Mouse (Mus musculus) forebrain, postnatal 0 days (tissue): ENCODE results near the gene Dagla. TPM values are rescaled to one million over a fixed set of nuclear protein-coding genes. Genes with fewer than 3 reads are reported as not detected.

ENCODE experiments used
- ATAC-seq: fragments of 200-750 bp; cut with Nextera tagmentation; 2 replicates; pipeline ENCODE4 v1.8.0; 2017; ENCODE audit warnings: mild to moderate bottlenecking, moderate library complexity
- DNase-seq: peaks from one replicate; pipeline ENCODE4 v3.0.0-alpha.2; 2015
- H3K27ac ChIP-seq: fragments of 300-500 bp; sonication (generic); 2 replicates; pipeline ENCODE4 v1.5.1; 2014; ENCODE audit warnings: low read depth, mild to moderate bottlenecking, antibody characterized with exemption, low read length, moderate library complexity, mixed read lengths
- H3K27me3 ChIP-seq: fragments of 300-500 bp; sonication (generic); 2 replicates; pipeline ENCODE4 v1.6.1; 2014; ENCODE audit warnings: mild to moderate bottlenecking, low read length, mixed read lengths; ENCODE audit not compliant: insufficient read depth
- H3K36me3 ChIP-seq: fragments of 300-500 bp; sonication (generic); 2 replicates; pipeline ENCODE4 v1.6.1; 2014; ENCODE audit warnings: mild to moderate bottlenecking, moderate library complexity; ENCODE audit not compliant: insufficient read depth
- H3K4me1 ChIP-seq: fragments of 300-500 bp; sonication (generic); 2 replicates; pipeline ENCODE4 v1.6.1; 2014; ENCODE audit warnings: antibody characterized with exemption; ENCODE audit not compliant: insufficient read depth
- H3K4me2 ChIP-seq: fragments of 300-500 bp; sonication (generic); 2 replicates; pipeline ENCODE4 v1.6.1; 2014; ENCODE audit warnings: low read depth, mild to moderate bottlenecking, moderate library complexity
- H3K4me3 ChIP-seq: fragments of 300-500 bp; sonication (generic); 2 replicates; pipeline ENCODE4 v1.5.1; 2014; ENCODE audit warnings: low read depth, low read length, mixed read lengths
- H3K9ac ChIP-seq: fragments of 300-500 bp; sonication (generic); 2 replicates; pipeline ENCODE4 v1.6.1; 2014; ENCODE audit warnings: mild to moderate bottlenecking
- H3K9me3 ChIP-seq: fragments of 300-500 bp; sonication (generic); 2 replicates; pipeline ENCODE4 v1.6.1; 2016; ENCODE audit warnings: low read length
- CTCF ChIP-seq: sonication (generic); IDR thresholded peaks from 2 replicates; pipeline ENCODE4 v1.5.1; 2016; ENCODE audit warnings: antibody characterized with exemption, control low read depth, low read depth
- WGBS: fragments of 180-500 bp; shearing (Covaris S2); extraction: QIAGEN DNeasy Blood & Tissue Kit; methylation state at CpG from one replicate; pipeline ENCODE4 v1.1.7; 2014; 5-methylcytosine and 5-hydroxymethylcytosine counted together
- polyA plus RNA-seq: library from polyadenylated mRNA; unstranded; fragments of >200 nt; fragmentation: Nextera tagmentation; extraction: Ambion mirVana; gene quantifications from 2 replicates; pipeline ENCODE4 v1.2.1, GENCODE M21; 2015
- total RNA-seq: library from RNA; depleted of rRNA; stranded (reverse); fragments of >200 nt; gene quantifications from 2 replicates; pipeline ENCODE4 v1.2.3, GENCODE M21; 2014

Gene Dagla
- total and polyA plus RNA-seq, 2 experiments from 2014 or later = 11.2 to 21.8 TPM

- H3K9ac ChIP-seq = no peak overlapping the region
- 0 out of 2 replicates have a peak, but pooled peaks cover 4% of the 10 kb centered on the region for H3K36me3 ChIP-seq
- WGBS = 32% methylated on average over 5 of the region's 5 CpGs
- ATAC-seq = no peak
- DNase-seq = no peak
- no peaks in the 10 kb centered on the region for H3K9me3 ChIP-seq
- no peak overlapping the region for H3K27ac ChIP-seq
- H3K4me1 ChIP-seq = peaks cover 15% of the 10 kb centered on the region
- no peak overlapping the region for H3K4me3 ChIP-seq
- no peaks in the 10 kb centered on the region for H3K27me3 ChIP-seq
- no peak for TF ChIP-seq CTCF
- H3K4me2 ChIP-seq = no peak overlapping the region
These were observed 30.6 kb downstream of the Dagla start for GRCm38 (mm10) chr19:10274056-10274455.

DNA sequence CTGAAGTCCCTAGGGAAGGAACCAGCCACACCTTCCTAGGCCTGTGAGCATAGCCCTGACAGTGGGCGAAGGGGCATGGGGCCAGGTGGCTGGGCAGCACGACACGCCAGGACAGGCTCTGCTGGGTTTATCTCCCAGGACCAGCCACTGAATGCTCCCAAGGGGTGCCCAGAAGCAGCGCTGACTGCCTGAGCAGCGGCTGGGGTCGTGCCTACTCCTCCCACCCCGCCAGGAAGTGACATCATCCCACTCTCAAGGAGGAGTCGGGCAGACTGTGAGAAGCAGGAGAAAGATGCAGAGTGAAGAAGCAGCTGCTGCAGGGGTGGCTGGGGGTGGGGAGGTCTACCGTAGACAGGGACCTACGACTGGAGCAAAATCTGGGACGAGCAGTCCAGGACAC lies 31.9 kb downstream of the Dagla start:
- no peak for TF ChIP-seq CTCF

GRCm38 (mm10) chr19:10271592-10271991 lies 33.1 kb downstream of the Dagla start:
- 0 out of 2 replicates have a peak, but pooled peaks cover 5% of the 10 kb centered on the region for H3K4me1 ChIP-seq
- no peak overlapping the region for H3K27ac ChIP-seq
- H3K4me2 ChIP-seq = no peak overlapping the region
- WGBS = 94% methylated on average over 7 of the region's 7 CpGs
- H3K4me3 ChIP-seq = no peak overlapping the region
- H3K27me3 ChIP-seq = no peaks in the 10 kb centered on the region
- no peak for TF ChIP-seq CTCF
- no peak for DNase-seq
- H3K9me3 ChIP-seq = no peaks in the 10 kb centered on the region
- no peak for ATAC-seq
- 0 out of 2 replicates have a peak, but pooled peaks cover 4% of the 10 kb centered on the region for H3K36me3 ChIP-seq
- H3K9ac ChIP-seq = no peak overlapping the region

More for the DNA sequence above, 31.9 kb downstream of the Dagla start:
- H3K4me1 ChIP-seq = peaks cover 10% of the 10 kb centered on the region
- H3K27ac ChIP-seq = 0 out of 2 replicates have a peak overlapping the region, but pooled peaks have one; percentile 36
- no peak overlapping the region for H3K4me3 ChIP-seq
- 0 out of 2 replicates have a peak, but pooled peaks cover 4% of the 10 kb centered on the region for H3K36me3 ChIP-seq
- H3K4me2 ChIP-seq = peak overlapping the region; percentile 28
- peak; percentile 60 for DNase-seq
- H3K27me3 ChIP-seq = no peaks in the 10 kb centered on the region
- H3K9me3 ChIP-seq = no peaks in the 10 kb centered on the region
- peak; percentile 89 for ATAC-seq
- 33% methylated on average over 11 of the region's 11 CpGs for WGBS
- H3K9ac ChIP-seq = peak overlapping the region; percentile 40

DNA sequence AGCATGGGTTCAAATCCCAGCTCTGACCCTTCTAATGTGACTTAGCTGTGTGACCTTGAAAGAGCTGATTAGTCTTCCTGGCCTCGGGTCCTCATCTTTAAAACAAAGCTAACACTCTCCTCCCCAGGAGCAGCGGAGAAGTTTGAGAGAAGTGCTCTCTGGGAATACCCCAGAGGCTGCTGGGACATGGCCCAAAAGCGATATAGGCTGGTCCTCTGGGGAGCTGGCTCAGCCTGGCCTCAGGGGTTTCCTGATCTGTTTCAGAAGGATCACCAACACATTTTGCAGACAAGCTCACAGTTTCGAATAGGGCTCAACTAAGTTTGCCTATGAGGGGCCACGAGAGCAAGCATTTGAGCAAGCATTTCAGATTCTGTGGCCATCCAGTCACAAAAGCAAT lies 34.3 kb downstream of the Dagla start:
- no peak for TF ChIP-seq CTCF
- no peak overlapping the region for H3K4me2 ChIP-seq
- ATAC-seq = no peak
- WGBS = 83% methylated on average over 5 of the region's 5 CpGs
- H3K4me3 ChIP-seq = no peak overlapping the region
- no peaks in the 10 kb centered on the region for H3K27me3 ChIP-seq
- no peak overlapping the region for H3K9ac ChIP-seq
- no peaks in the 10 kb centered on the region for H3K9me3 ChIP-seq
- DNase-seq = no peak
- no peak overlapping the region for H3K27ac ChIP-seq
- H3K36me3 ChIP-seq = 0 out of 2 replicates have a peak, but pooled peaks cover 4% of the 10 kb centered on the region
- H3K4me1 ChIP-seq = 0 out of 2 replicates have a peak, but pooled peaks cover 5% of the 10 kb centered on the region

DNA sequence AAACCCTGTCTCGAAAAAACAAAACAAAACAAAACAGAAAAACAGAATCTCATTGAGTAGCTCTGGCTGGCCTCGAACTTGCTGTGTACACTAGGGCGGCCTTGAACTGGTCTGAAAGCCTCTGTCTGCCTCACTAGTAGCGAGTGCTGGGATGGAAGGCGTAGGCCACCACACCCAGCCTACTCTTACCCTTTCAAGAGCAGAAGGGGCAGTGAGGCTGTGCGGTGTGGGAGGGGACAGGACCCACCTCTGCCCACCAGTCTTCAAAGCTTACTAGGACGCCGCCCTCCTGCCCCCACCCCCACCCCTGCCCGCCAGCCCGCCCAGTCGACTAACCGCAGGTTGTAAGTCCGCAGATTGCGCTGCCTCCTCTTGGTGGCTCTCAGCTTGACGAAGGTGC lies 35.8 kb downstream of the Dagla start:
- 0 out of 2 replicates have a peak, but pooled peaks cover 5% of the 10 kb centered on the region for H3K4me1 ChIP-seq
- ATAC-seq (no peak), DNase-seq (no peak)
- H3K36me3 ChIP-seq = peaks cover 10% of the 10 kb centered on the region; the same call in 1 of the 2 replicates
- H3K4me3 ChIP-seq = no peak overlapping the region
- H3K27me3 ChIP-seq = no peaks in the 10 kb centered on the region
- no peak overlapping the region for H3K4me2 ChIP-seq
- H3K27ac ChIP-seq = no peak overlapping the region
- H3K9me3 ChIP-seq = no peaks in the 10 kb centered on the region
- TF ChIP-seq CTCF = no peak
- no peak overlapping the region for H3K9ac ChIP-seq
- WGBS = 81% methylated on average over 15 of the region's 15 CpGs

GRCm38 (mm10) chr19:10267953-10268352 lies 36.7 kb downstream of the Dagla start:
- no peak for TF ChIP-seq CTCF
- 89% methylated on average over 10 of the region's 10 CpGs for WGBS
- Histone ChIP-seq H3K27me3 (no peaks in the 10 kb centered on the region), H3K4me3 (no peak overlapping the region), H3K4me2 (no peak overlapping the region), H3K36me3 (peaks cover 11% of the 10 kb centered on the region; the same call in 1 of the 2 replicates), H3K4me1 (0 out of 2 replicates have a peak, but pooled peaks cover 1% of the 10 kb centered on the region), H3K27ac (no peak overlapping the region), H3K9me3 (no peaks in the 10 kb centered on the region), H3K9ac (no peak overlapping the region)
- DNase-seq (no peak), ATAC-seq (no peak)

DNA sequence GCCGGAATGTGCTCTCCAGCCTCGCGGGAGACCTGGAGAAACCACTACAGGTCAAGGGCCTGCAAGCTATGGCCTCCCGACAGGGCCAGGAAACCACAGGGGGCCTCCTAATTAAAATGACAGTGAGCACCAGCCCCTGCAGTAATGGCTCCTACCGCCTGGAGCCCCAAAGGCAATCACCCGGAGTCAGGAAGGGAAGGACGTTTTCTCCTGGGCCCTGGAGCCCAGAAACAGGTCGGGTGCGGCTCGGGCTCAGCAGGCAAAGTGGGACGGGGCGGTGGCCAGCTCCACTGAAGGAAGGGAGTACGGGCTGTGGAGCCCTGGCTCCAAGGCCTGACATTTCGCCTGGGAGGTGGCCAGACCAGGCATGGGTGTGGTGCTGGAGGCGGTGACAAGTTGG lies 37.6 kb downstream of the Dagla start:
- 0 out of 2 replicates have a peak, but pooled peaks have one; percentile 23 for ATAC-seq
- no peaks in the 10 kb centered on the region for H3K9me3 ChIP-seq
- no peaks in the 10 kb centered on the region for H3K4me1 ChIP-seq
- peak overlapping the region; percentile 9; the same call in 1 of the 2 replicates for H3K27ac ChIP-seq
- H3K4me3 ChIP-seq = no peak overlapping the region
- peaks cover 20% of the 10 kb centered on the region for H3K36me3 ChIP-seq
- H3K27me3 ChIP-seq = no peaks in the 10 kb centered on the region
- no peak overlapping the region for H3K9ac ChIP-seq
- 21% methylated on average over 15 of the region's 15 CpGs for WGBS
- TF ChIP-seq CTCF = 0 out of 2 replicates have a peak, but pooled peaks have one; percentile 17
- no peak overlapping the region for H3K4me2 ChIP-seq
- DNase-seq = no peak
